Mouse (Mus musculus) spleen, embryonic (tissue): Measurements from ENCODE around the gene Txnip.

Experiments used
- CTCF ChIA-PET: fragments of 350-600 bp; sonication (Branson Sonifier 250); formaldehyde crosslinking; loops from one replicate; lab custom pipeline; 2022; lab: Charles Lee

Txnip gene

DNA sequence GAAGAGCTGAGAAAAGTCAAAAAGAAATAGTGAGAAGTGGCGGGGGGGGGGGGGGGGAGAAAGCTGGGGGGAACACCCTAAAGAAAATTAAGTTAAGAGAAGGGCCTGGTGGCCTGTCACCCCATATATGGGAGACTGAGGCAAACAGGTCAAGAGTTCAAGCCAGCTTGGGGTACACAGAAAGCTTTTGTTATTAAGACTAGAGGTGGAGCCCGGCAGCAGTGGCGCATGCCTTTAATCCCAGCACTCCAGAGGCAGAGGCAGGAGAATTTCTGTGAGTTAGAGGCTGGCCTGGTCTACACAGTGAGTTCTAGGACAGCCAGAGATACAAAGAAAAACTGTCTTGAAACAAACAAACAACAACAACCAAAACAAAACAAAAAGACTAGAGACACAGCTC, 7.3 kb downstream of the Txnip start:
- CTCF ChIA-PET, result interaction anchor here (0.6 kb wide), 1 partner anchor 285 kb away, joined by 7 read pairs; no protein-coding TSS in a partner anchor

DNA sequence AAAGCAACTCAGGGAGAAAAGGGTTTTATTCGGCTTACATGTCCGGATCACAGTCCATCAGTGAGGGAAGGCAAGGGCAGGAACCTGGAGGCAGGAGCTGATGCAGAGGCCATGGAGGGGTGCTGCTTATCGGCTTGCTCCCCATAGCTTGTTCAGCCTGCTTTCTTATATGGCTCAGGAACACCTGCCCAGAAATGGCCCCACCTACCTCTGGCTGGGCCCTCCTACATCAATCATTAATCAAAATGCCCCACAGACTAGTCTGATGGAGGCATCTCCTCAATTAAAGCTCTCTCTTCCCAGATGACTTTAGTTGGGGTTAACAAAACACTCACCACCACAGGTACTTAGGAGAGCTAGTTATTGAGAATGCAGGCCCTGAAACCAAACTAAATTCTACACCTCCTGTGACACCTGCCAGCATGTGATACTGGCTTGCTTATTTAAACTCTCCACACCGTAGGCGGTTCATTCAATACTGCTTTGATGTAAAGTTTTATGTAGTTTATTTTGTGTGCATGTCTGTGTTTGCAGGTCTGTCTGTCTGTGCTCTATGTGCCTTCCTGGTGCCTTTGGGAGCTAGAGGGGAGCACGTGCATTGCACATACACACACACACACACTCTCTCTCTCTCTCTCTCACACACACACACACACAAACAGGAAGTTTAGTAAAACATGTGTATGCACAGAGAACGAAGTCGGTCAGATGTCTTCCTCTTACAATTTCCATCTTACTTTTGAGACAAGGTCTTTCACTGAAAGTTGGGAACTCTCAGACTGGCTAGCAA, 9.1 kb downstream of the Txnip start:
- CTCF ChIA-PET, result interaction anchor here (0.6 to 1.3 kb wide), 3 partner anchors 13 to 1244 kb away, joined by 3 to 10 read pairs (median 8); no protein-coding TSS in a partner anchor

DNA sequence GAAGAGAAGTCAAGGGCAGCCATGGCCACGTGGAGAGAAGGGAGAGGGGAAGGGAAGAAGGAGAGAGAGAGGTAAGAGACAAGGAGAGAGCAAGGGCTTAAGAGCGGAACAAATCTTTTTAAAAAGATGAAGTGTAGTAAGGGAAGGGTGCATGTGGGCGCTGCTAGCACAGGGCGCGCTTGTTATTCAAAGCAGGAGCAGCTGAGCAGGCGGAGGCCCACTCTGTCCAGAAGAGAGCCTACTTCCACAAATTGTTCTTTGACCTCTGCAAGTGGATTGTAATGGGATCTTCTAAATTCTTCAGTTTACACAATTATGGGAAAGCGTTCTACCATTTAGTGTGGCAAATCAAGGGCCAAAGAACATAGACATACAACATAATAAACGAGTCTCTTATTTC, 10.8 kb downstream of the Txnip start:
- CTCF ChIA-PET, result no interaction called here

DNA sequence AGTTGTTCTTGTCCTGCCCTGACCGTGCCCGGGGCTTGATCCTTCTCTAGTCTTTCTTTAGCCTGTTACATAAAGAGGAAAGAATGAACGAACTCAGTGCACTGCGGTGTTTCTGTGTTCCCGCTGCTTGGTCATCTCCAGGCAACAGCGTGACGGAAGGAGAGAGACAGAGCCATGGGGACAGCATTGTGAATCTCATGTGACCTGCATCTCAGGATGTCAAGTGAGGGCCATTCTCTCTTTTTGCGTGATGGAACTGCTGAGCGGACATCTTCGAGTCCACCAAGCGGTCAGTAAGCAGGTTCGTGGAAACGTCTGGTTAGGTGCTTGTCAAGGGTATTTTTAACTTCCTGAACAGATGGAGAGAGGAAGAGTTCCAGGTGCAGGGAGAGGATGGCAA, 11.7 kb downstream of the Txnip start:
- CTCF ChIA-PET, result no interaction called here

DNA sequence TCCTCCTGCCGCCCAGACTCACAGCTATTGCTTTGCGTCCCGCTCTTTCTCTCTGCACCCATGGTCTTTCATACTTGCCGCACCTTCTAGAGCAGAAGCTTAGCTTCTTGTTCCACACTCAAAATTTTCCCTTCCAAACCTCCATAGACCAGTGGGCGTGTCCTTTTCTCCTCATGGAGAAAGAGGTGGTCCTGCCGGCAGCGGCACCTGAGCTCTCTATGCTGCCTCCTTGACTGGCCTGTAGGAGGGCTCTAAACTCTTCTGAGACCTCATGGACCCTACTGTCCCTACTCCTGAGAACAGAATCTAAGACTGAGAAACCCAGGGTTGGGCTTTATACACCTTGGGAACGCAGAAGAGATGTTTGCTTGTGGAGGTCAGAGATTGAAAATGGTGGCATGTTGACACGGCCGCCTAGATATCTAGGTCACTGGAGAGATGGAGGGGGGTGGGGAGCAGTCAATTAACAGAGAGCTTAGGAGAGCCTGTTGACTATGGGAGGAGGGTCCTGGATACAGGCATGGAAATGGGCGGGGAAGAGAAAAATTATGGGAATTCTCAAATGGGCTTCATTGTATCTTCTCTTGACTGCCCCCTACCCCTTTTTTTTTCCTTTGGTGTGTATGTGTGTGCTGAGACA, 12.3 kb downstream of the Txnip start:
- CTCF ChIA-PET, result no interaction called here

DNA sequence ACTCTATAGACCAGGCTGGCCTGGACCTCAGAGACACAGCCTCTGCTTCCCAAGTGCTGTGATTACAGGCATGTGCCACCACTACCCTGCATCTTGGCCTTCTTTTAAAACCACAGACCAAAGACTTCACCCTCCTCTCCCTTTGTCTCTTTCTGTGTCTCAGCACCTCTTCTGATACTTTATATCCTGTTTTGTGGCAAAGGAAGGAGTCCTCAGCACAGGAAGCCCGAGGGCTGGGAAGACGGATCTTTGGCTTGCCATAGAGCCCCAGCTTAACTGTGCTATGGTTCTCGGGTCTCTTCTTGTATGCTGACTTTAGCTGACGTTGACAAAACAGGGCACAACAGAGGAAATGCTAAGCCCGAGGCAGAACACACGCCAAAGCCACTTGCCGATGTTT, 12.9 kb downstream of the Txnip start:
- CTCF ChIA-PET, result no interaction called here

DNA sequence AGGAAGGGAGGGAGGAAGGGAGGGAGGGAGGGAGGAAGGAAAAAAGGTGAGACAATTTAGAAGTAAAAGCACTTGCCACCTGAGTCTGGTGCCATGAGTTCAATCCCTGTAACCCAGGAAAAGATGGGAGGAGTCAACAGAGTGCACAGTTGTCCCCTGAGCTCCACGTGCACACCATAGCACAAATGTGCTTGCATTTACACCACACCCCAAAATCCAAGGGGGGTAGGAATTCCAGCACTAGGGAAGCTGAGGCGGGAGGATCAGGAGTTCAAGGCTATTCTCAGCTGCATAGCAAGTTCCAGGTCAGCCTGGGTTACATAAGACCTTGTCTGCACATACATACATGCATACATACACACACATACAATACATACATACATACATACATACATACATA, 13.6 kb downstream of the Txnip start:
- CTCF ChIA-PET, result interaction anchor here (0.5 kb wide), 1 partner anchor 23 kb away, joined by 11 read pairs; the partner anchor contains the start of gene Polr3gl

DNA sequence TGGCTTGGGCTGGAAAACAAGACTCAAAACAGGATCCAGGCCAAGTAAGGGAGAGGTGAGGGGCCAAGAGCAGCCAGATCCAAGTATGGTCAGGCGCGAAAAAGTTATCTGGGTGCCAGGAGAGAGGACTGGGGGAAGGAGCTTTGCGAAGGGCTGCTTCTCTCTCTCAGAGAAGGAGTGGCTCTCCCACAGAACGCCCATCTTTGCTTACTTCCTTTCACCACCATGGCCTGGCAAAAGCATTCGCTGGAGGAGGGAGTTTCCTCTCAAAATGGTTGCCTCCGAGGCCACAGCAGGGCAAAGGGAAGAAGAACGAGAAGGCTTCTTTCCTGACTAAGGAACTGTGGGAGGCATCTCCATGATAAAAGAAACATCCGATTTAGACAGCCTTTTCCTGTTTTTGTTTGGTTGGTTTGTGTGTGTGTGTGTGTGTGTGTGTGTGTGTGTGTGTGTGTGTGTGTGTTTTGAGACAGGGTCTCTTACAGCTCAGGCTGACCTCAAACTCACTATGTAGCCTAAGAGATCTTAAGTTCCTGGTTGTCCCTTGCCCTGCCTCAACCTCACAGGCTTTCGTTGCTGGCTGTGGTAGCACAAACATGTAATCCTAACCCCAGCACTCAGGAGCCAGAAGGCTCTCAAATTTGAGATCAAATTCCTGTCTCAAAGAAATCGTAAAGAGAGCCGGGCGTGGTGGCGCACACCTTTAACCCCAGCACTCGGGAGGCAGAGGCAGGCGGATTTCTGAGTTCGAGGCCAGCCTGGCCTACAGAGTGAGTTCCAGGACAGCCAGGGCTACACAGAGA, 14.3 kb downstream of the Txnip start:
- CTCF ChIA-PET, result interaction anchor here (0.5 kb wide), 1 partner anchor 22 kb away, joined by 11 read pairs; the partner anchor contains the start of gene Polr3gl

DNA sequence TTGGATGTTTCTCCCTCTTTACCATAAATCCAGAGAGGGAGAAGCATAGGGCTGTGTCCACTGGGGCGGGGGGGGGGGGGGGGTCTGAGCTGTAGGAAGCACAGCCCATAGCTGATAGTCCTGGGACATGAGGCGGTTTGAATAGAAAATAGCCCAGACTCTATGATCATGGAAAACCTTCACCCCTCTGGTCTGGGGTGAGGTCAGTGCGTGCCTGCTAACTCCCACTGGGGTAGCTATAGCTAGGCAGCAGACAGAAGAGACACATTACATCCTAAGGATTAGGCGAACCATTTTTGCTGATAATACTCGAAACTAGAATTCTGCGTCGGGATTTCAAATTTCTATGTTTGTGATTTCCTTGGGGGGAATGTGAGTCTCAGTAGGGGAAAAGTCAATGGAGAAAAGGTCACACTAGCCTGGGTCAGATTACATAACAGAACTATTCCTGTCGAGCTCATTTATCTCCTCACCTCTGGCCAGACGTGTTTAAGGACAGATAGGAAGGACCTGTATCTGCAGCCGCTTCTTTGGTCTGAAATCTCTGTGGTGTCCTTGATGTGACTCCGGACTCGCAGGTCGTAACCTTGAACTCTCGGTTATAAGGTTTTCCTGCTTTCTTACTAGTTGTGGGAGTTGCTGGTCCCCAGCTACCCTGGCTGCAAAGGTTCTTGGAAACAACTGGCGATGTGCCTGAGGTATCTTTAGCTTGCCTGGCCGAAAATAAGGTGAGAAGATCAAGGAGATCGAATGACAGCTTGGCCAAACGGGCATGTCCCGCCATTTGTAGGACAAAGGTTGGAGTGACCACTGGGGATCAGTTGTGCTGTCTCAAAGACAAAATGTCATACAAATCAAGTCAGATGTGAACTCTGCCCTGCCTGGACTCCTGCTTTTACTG, 16.1 kb downstream of the Txnip start:
- CTCF ChIA-PET, result interaction anchor here (0.6 kb wide), 1 partner anchor 103 kb away, joined by 3 read pairs; no protein-coding TSS in a partner anchor

DNA sequence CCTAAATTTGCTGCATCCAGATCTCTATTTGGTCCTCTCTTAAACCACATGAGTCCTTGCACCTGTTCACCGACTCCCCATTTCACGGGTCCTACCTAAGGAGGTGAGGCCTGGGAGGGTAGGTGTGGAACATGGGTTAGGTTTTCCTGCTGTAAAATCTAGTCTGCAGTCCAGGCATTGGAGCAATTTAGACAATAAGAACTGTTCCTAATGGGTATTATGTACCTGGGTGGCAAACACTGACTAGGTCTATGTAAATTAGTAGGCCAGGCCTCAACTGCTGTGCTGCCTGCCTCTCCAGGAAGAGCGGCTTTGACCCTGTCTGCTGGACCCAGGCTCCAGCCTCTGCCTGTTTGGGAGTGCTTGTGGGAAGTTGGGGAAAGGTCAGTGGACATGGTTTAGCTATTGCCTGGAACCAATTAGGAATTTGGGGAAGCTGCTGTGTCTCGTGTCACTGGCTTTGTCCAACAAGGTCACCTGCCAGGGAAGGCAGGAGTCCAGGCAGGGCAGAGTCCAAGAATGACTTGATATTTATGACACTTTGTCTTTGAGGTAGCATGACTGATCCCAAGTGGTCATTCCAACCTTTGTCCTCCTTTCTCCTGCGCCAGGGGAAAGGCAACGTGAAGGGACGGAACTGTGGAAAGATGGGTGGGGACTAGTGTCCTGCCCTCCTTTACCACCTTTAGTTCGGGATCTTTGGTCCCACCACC, 17.7 kb downstream of the Txnip start:
- CTCF ChIA-PET, result no interaction called here

DNA sequence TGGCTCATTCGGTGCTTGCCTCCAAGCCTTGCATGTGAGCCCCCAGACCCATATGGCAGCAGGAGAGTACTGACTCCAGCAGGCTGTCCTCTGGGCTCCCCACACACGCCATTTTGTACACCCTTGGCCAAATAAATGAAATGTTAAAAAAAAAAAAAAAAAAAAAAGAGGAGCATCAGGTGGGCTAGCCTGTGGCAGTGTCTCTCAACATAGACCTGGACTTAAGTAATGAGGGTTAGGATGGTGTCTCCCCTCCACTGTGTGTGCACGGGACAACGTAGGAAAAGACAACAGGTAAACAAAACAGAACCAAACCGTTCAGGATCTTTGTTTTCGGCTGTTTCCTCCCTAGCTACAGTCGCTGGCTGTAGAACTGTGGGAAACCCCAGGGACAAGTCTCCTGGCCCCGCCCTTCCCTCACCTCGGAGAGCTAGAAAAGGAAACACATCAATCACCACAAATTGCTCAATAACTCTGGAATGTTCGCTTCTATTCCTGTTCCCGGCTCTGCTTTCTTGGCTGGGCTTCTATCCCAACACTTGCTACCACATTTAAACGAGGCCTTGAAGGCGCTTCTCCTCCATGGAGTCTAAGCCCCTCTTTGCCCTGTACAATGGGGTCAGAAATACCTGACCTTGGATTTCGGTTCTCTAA, 18.4 kb downstream of the Txnip start:
- CTCF ChIA-PET, result interaction anchor here (0.6 to 1.7 kb wide), 4 partner anchors 13 to 441 kb away, joined by 4 to 5 read pairs (median 4); partner anchors contain the start of gene Txnip

DNA sequence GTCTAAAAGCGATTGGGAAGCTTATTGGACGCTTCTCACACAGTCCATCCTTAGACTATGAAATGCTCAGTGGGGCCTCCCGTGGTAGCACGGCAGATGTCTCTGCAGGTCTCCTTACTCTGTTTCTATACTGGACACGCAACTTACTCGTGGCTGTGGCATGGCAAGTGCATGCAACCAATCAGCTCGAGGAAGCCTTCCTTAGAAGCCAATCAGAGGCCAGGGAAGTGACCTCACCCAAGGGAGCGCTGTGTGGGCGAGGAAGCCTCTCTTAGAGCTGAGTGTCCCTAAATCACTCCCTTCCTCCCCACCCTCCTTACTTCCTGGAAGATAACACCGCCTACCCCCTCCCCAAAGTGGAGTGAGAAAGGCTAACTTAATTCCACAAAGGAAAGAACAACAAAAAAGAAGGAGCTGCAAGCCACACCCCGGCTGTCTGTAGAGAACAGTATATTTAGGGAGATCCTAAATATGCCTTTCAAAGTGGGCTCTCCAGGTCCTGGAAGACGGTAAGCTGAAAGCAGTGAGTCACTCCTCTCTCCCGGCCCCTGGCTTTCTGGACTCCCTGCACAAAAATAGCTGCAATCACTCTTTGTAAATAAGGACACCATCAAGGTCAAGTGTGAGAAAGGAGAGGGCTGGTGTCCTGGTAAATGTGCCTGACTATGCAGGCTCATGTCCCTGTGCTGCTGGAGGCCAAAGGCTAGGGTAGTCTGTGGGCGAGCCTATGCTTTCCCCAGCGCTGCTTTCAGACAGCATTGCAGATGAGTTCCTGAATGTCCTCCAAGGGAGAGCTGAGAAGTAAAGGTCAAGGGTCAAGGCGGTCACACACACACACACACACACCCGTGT, 19.2 kb downstream of the Txnip start, which contains the start of gene Gm16253:
Gene Gm16253 (plus strand): TSS at position 295 of the 852 bp plus-strand sequence.
- CTCF ChIA-PET, result interaction anchor here (0.6 to 1.7 kb wide), 5 partner anchors 14 to 442 kb away, joined by 3 to 5 read pairs (median 4); partner anchors contain the start of gene Txnip

DNA sequence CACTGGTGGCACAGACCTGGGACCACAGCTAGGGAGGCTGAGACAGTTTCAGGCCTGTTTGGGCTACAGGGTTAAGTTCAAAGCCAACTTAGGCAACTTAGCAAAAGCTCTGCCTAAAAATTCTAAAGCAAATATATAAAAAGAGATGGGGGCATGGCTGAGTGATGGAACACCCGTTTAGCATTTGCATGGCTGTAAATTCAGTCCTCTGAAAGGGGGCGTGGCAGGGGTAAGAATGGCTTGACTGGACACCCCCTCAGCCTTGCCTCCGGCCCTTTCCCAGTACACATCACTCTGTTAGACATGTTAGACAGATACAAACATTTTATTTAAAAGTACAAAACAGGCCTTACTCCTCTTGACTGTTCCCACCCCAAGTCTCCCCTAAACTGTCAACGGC, 19.8 kb downstream of the Txnip start:
- CTCF ChIA-PET, result interaction anchor here (0.9 to 1.7 kb wide), 3 partner anchors 15 to 76 kb away, joined by 3 to 5 read pairs (median 4); no protein-coding TSS in a partner anchor

DNA sequence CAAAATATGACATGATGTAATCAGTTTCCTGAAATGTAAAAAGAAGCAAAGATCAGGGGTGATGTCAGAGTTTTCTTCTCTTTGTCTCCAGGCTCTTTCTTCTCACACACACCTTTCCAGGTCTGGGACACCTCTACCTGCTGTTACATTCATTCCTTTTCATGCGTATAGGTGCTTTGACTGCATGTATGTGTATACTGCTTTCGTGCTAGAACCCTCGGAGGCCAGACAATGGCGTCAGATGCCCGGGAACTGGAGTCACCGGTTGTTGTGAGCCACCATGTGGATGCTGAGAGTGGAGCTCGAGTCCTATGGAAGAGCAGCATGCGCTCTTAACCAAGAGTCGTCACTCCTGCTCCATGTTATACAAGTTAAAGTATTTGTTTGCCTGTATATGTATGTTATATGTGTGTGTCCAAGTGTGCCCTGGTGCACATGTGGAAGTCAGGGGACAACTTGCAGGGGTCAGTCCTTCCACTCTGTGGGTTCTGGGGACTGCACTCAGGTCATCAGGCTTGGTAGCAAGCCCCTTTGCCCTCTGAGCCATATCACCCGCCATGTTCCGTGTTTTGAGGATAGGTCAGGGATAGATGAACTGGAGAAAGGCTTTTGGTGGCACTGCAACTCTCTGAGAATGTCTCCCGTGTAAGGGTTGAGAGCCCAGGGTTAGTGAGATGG, 20.9 kb downstream of the Txnip start:
- CTCF ChIA-PET, result interaction anchor here (0.6 to 0.7 kb wide), 2 partner anchors 270 to 614 kb away, joined by 4 to 5 read pairs; no protein-coding TSS in a partner anchor

DNA sequence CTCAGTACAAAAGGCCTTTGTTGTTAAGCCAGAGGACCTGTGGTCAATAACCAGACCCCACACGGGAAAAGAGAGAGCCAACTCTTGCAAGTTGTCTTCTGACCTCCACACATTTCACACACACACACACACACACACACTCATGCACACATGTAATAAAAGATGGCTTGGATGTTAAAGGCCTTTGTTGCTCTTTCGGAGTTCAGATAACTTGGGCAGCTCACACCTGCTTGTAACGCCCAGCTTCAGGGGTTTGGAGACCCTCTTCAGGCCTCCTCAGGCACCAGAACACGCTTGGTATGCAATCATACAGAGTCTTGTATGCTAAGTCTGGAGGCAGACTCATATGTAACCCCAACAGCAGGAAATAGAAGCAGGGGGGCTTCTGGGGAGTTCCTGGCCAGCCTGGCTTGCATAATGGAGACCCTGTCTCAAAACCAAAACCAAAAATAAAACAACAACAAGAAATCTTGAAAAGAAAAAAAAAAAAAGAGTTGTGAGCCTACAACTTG, 21.5 kb downstream of the Txnip start:
- CTCF ChIA-PET, result interaction anchor here (0.7 to 2.2 kb wide), 3 partner anchors 12 to 269 kb away, joined by 4 to 18 read pairs (median 8); no protein-coding TSS in a partner anchor

DNA sequence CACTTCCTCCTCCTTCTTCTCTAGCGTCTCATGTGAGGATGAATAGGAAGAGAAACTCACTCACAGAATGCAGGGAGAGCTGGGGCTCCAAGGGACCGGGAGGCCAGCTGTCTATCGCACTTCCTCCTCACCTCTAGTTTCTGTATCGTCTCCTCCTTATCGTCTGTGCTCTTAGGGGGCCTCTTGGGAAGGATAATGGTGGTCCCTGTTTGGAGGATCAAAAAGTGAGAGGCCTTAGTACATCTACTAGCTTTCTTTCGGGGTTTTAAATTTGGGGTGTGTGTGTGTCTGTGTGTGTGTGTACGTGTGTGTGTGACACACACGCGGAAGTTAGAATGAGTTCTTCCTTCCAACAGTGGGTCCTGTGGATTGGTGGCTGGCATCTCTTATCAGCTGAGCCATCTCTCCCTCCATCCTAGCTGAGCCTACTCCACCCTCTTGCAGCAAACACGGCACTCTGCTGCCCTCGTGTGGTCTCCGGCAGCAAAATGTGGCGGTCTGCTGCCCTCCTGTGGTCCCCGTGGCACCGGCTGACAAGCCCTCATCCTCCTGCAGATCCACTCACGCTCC, 22.2 kb downstream of the Txnip start:
- CTCF ChIA-PET, result interaction anchor here (0.5 to 2.2 kb wide), 6 partner anchors 13 to 60 kb away, joined by 3 to 18 read pairs (median 6); no protein-coding TSS in a partner anchor

DNA sequence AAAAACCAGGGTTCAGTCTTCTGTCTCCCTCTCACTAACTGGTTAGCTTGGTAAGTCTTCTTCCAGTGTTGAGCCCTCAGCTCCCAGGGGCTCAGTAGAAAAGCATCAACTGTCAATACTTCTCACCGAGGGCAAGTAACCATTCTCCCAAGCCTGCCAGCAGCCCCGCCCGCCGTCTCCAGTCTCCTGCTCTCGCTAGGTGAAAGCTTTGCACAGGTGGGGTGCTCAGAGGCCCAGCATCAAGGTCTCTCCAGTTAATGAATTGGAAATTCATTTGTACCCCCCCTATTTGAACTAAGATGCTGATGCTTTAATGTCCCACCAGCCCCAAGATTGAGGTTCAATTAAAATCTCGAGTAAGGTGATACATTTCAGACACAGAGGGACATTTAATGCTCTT, 23.4 kb downstream of the Txnip start:
- CTCF ChIA-PET, result interaction anchor here (0.7 to 2.2 kb wide), 4 partner anchors 21 to 35 kb away, joined by 3 to 18 read pairs (median 6); no protein-coding TSS in a partner anchor
